Mouse (Mus musculus): ENCODE measurements around the gene Ankrd33b. TPM values are rescaled to one million over a fixed set of nuclear protein-coding genes. Genes with fewer than 3 reads are reported as not detected.

Gene Ankrd33b
- total RNA-seq, 2 experiments from 2014 or later: 45.8 to 52.8 TPM

GRCm38 (mm10) chr15:31250027-31250426, 117.5 kb downstream of the Ankrd33b start:
- no peak for DNase-seq (ENCODE audit: extremely low spot score in 1 of 2, low spot score in 1 of 2)

GRCm38 (mm10) chr15:31248882-31249281, 118.6 kb downstream of the Ankrd33b start:
- no peak for DNase-seq (ENCODE audit: extremely low spot score in 1 of 2, low spot score in 1 of 2)

GRCm38 (mm10) chr15:31247035-31247434, 120.5 kb downstream of the Ankrd33b start:
- DNase-seq (ENCODE audit: extremely low spot score in 1 of 2, low spot score in 1 of 2): peak in 1 of 2 experiments; percentile 43

- no peak for DNase-seq (ENCODE audit: extremely low spot score in 1 of 2, low spot score in 1 of 2)
Observed at GRCm38 (mm10) chr15:31245934-31246333, 121.6 kb downstream of the Ankrd33b start.

GRCm38 (mm10) chr15:31244696-31245445, 122.7 kb downstream of the Ankrd33b start:
- DNase-seq (ENCODE audit: extremely low spot score in 1 of 2, low spot score in 1 of 2): no peak

- DNase-seq (ENCODE audit: extremely low spot score in 1 of 2, low spot score in 1 of 2): no peak
Observed at GRCm38 (mm10) chr15:31243260-31243659, 124.3 kb downstream of the Ankrd33b start.

Other genes starting within 250 kb of the Ankrd33b start
- 1 to 10 TPM; 9.1 to 9.8 TPM for gene Dap, start 143.4 kb downstream of the Ankrd33b start, total RNA-seq (2021)
- gene Ropn1l, start 86.0 kb upstream of the Ankrd33b start, total RNA-seq (2021): 1 to 10 TPM; 1.3 to 1.5 TPM
- gene March6, start 163.3 kb upstream of the Ankrd33b start, total RNA-seq (2021): 100 to 1,000 TPM; 186 to 189 TPM
- gene Cmbl, start 197.7 kb upstream of the Ankrd33b start, total RNA-seq (2021): 10 to 100 TPM; 10.1 to 13.5 TPM
- gene Cct5, start 234.1 kb upstream of the Ankrd33b start, total RNA-seq (2021): 100 to 1,000 TPM; 233 to 257 TPM
- gene Fam173b, start 234.1 kb upstream of the Ankrd33b start, total RNA-seq (2021): 10 to 100 TPM; 11.8 to 13.3 TPM

Data from layer of hippocampus, postnatal 25 days (tissue).